Mouse (Mus musculus): ENCODE results near the gene Pced1a. TPM values are rescaled to one million over a fixed set of nuclear protein-coding genes. Genes with fewer than 3 reads are reported as not detected.
"Not testable (repeated sequence)": the region's sequence is repeated elsewhere in the genome, so short reads cannot be mapped to it uniquely, and the experiment has no call there.

The Pced1a gene
- total RNA-seq, 1 experiment from 2014 or later = 12.5 TPM

DNA sequence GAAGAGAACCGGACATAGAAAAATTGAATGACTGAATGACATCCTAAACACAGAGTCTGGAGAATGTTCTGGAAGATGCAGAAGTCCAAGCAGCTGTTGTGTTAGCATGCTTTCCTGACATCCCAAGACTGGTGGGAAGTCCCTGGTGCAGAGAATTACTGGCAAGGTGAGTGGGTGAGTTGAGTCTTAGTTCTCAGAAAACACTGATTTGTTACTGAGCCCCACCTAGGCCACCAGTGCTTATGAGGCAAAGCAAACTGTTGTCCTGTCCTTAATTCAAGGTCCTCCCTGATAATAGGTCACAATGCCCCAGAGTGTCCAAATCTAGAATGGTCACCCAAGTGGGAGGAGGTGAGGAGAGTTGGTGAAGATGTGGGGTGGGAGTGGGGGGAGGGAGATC lies 19.6 kb downstream of the Pced1a start, which contains the start of the genes Gm28372 and 1700020A23Rik:
TSS of gene Gm28372 (plus strand) at position 301 of the 400 bp plus-strand sequence.
TSS of gene 1700020A23Rik (plus strand) at position 321 of the 400 bp plus-strand sequence.
- no peak for ATAC-seq (replicated peaks in 1 of 2; ENCODE audit: insufficient read depth in 1 of 2, low FRiP score in 2 of 2, low TSS enrichment in 1 of 2, low read depth in 1 of 2, poor library complexity in 2 of 2, severe bottlenecking in 2 of 2)

DNA sequence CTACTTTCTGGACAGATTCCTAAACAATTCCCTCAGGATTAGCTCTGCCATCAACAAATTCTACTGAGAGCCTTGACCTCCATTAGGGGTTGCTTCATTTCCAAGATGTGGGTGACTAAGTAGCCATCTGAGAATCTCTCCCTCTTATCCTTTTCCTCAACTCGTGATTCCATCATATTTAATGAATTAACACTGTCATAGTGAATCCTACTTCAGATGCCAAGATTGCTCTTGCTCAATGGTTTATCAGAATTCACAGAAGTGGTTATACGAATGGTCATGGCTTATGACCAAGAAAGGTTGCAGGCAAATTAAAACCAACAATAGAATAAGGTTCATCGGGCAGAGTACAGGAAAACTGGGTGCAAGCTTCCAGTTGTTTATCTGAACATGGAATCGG lies 22.6 kb downstream of the Pced1a start:
- no peak for ATAC-seq (replicated peaks in 1 of 2; ENCODE audit: insufficient read depth in 1 of 2, low FRiP score in 2 of 2, low TSS enrichment in 1 of 2, low read depth in 1 of 2, poor library complexity in 2 of 2, severe bottlenecking in 2 of 2)

DNA sequence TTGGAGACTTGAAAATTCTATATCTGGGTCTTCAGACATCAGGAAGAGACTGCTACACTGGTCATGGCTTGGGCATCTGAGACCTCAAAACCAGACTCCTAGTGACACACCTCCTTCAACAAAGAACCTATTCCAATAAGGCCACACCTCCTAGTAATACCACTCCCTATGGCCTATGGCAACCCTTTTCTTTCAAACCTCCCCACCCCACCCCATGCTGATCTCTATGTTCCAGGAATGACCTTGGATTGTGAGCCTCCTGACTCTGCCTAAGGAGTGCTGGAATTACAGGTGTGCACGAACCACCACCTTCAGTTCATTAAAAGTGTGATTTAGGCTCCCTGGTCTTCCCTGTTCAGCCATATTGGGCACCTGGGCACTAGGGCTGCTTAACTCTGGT lies 24.5 kb downstream of the Pced1a start:
- ATAC-seq (replicated peaks in 1 of 2; ENCODE audit: insufficient read depth in 1 of 2, low FRiP score in 2 of 2, low TSS enrichment in 1 of 2, low read depth in 1 of 2, poor library complexity in 2 of 2, severe bottlenecking in 2 of 2) = no peak

DNA sequence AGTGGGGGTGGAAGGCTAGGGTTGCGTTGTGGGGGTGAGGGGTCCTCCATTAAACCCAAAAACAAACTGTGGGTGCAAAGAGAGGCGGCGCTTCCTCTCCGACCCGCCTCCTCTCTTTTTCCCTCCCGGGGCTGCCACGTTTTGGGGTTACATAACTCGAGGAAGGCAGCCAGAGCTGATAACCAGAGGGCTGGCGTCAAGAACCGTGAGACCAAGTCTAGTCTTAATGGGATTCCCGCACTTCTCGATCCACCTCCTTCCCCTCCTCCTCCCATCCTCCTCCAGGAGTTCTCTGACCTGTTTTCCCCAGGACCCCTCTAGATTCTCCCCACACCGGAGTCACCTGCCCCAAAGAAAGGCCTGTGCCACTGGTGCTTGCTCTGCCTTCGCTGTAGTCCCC lies 26.4 kb downstream of the Pced1a start:
- 0 out of 4 replicates have a peak, but pooled peaks have one; percentile 23 to 47 for ATAC-seq (replicated peaks in 1 of 2; ENCODE audit: insufficient read depth in 1 of 2, low FRiP score in 2 of 2, low TSS enrichment in 1 of 2, low read depth in 1 of 2, poor library complexity in 2 of 2, severe bottlenecking in 2 of 2)

DNA sequence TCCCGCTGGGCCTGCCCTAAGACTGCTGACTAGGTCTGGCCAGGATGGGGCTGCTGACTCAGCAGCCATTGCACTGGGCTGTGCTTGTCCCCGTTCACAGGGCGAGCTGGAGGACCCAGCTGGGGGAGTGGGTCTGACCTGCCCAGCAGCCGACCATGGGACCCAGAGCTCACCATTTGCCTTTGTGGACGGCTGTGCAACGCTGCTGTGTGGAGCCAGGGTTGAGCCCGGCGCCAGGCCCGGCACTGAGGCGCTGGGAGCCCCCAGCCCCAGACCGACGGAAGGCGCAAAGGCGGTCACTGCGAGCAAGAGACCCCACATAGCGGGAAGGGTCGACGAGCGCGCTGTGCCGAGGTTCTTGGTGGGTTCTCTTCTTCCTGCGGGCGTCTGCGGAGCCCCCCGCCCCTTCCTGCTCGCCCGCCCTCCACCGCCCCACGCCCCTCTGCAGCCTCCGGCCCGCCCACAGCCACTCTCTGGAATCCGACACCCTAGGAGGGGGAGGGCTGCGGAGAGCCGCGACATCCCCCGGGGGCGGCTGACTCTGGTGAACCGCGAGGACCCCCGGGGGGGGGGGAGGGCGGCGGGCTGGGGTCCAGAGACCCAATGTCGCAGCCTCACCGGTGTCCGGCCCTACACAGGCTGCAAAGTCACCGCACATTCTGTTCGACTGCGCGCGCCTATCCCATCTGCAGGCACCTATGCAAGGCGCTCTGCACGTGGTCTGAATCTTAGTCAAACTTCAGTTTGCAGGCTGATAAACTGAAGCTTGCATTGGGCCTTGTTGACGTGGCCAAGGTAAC lies 27.1 kb downstream of the Pced1a start, which contains the start of gene Cpxm1:
TSS of gene Cpxm1 (minus strand) at position 389 of the 800 bp plus-strand sequence.
- peak; percentile 35 to 42; a peak in 1 of 4 replicates for ATAC-seq (replicated peaks in 1 of 2; ENCODE audit: insufficient read depth in 1 of 2, low FRiP score in 2 of 2, low TSS enrichment in 1 of 2, low read depth in 1 of 2, poor library complexity in 2 of 2, severe bottlenecking in 2 of 2)

DNA sequence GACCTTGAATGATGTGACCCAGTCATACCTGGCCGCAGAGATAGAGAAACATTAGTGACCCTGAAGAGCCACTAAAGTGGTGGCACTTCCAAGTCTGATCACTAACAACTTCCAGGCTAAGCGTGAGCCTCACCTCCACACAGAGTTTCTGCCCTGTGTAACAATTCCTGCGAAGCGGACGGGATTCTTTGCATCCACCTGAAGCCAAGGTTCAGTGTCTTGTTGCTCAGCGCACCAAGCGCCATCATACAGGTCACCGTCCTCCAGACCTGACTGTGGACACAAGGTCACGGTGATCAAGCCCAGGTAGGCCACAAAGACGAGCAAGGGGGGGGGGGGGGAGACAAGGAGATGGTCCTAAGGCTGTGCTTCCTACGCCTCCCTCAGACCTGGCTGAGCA lies 28.8 kb downstream of the Pced1a start:
- no peak for ATAC-seq (replicated peaks in 1 of 2; ENCODE audit: insufficient read depth in 1 of 2, low FRiP score in 2 of 2, low TSS enrichment in 1 of 2, low read depth in 1 of 2, poor library complexity in 2 of 2, severe bottlenecking in 2 of 2)

DNA sequence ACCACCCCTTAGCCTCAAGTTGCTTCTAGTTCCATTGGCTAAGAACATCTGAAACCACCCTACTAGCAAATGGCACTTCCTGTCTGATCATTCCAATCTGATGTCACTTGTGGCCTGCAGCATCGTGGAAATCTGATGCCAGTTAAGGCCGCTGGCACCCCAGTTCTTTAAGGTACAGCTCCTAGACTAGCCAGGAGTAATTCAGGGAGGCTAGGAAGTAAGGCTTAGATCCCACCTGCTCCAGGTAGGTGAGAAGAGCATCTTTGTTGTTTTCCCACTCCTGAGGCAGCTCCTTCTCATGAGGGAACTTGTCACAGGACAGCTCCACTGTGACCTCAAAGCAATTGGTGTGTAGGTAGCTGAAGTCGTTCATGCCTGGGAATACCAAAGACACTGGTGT lies 31.7 kb downstream of the Pced1a start:
- no peak for ATAC-seq (replicated peaks in 1 of 2; ENCODE audit: insufficient read depth in 1 of 2, low FRiP score in 2 of 2, low TSS enrichment in 1 of 2, low read depth in 1 of 2, poor library complexity in 2 of 2, severe bottlenecking in 2 of 2)

DNA sequence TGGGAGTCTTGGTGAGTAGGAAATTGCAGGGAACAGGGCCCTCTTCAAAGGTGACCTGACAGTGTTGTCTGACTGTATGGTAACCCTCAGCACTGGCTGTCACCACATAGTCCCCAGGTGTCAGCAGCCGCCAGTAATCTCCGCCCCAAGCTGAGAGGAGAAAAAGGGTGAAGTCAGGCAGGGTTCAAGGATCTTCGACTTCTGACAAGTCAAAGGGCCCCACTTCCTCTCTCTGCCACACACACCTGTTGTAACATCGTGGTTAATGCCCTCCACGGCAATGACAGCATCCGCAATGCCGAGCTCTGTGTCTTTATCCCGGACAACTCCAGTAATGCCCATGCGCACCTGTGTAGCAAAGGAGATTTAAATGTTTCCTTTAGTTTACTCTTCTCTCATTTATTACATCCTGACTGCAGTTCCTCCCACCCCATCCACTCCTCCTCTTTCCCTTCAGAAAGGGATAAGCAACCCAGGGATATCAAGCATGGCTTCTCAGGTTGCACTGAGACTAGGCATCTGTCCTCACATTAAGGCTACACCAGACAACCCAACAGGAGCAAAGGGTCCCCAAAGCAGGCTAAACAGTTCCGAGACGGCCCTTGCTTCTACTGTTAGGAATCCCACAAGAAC lies 33.4 kb downstream of the Pced1a start:
- no peak for ATAC-seq (replicated peaks in 1 of 2; ENCODE audit: insufficient read depth in 1 of 2, low FRiP score in 2 of 2, low TSS enrichment in 1 of 2, low read depth in 1 of 2, poor library complexity in 2 of 2, severe bottlenecking in 2 of 2)

DNA sequence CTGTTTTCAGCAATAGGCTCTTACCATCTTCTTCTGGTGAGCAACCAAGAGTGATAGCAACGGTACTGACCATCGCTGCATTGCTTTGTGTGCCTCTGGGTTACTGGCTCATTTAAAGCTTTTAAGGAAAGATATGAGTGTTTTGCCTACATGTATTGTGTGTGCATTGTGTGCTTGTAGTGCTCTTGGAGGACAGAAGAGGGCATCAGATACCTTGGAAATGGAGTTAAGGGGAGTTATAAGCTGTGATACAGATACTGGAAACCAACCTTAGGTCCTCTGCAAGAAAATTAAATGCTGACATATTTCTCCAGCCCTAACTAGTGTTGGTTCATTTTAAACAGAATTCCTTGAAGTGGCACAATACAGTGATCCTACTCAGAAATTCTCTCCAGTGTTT lies 35.7 kb downstream of the Pced1a start:
- ATAC-seq (replicated peaks in 1 of 2; ENCODE audit: insufficient read depth in 1 of 2, low FRiP score in 2 of 2, low TSS enrichment in 1 of 2, low read depth in 1 of 2, poor library complexity in 2 of 2, severe bottlenecking in 2 of 2) = 0 out of 4 replicates have a peak, but pooled peaks of 1 of the 2 experiments have one; percentile 25

DNA sequence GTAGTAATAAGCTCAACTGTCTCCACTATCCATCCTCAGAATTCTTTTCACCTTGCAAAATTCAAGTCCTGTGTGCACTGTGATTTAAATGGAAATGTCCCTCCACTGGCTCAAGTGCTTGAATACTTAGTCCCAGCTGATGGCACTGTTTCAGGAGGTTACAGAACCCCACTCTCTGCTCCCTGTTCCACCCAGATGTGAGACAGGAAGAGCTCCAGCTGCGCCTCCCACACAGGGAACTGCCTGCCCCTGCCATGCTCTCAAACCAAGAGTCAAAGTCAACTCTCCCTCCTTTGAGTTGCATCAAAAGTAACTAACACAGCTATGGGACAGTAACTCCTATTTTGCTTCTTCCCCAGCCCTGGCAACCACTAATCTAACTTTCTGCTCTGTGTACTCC lies 38.3 kb downstream of the Pced1a start:
- no peak for ATAC-seq (replicated peaks in 1 of 2; ENCODE audit: insufficient read depth in 1 of 2, low FRiP score in 2 of 2, low TSS enrichment in 1 of 2, low read depth in 1 of 2, poor library complexity in 2 of 2, severe bottlenecking in 2 of 2)

DNA sequence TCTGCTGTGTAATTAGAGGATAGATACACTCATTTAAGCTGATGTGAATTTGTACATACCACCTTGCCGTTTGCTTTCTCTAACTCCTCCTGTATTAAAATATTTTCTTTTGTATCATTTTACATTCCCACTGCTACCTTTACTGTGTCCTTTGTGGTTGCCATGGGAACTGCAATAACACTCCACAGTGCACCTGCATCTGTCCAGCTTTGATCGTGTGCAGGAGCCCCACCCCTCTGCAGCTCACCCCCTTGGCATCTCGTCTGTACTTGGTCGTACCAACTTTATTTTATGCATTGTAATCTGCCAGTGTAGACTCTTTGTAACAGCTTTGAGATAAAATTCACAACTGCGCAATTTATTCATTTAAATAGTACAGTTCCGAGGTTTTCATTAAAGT lies 40.6 kb downstream of the Pced1a start:
- ATAC-seq (replicated peaks in 1 of 2; ENCODE audit: insufficient read depth in 1 of 2, low FRiP score in 2 of 2, low TSS enrichment in 1 of 2, low read depth in 1 of 2, poor library complexity in 2 of 2, severe bottlenecking in 2 of 2) = no peak

DNA sequence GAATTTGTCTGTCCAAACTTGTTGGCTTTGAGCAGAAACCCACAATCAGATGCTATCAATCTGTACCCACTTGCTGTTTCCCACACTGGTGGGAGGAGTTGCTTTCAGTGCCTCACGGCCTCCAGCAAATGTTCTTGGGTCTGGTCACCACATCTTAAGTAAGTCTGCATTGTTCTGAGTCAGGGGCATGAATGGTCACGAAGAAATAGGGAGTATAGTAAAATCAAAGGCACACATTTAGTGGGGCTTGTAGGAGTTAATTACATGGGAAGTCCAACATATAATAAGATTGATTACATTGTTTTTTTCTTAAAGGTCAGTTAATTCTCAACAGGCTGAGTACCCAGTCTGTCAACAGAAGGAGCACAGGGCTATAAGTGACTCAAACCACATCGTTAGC lies 41.3 kb downstream of the Pced1a start:
- no peak for ATAC-seq (replicated peaks in 1 of 2; ENCODE audit: insufficient read depth in 1 of 2, low FRiP score in 2 of 2, low TSS enrichment in 1 of 2, low read depth in 1 of 2, poor library complexity in 2 of 2, severe bottlenecking in 2 of 2)

DNA sequence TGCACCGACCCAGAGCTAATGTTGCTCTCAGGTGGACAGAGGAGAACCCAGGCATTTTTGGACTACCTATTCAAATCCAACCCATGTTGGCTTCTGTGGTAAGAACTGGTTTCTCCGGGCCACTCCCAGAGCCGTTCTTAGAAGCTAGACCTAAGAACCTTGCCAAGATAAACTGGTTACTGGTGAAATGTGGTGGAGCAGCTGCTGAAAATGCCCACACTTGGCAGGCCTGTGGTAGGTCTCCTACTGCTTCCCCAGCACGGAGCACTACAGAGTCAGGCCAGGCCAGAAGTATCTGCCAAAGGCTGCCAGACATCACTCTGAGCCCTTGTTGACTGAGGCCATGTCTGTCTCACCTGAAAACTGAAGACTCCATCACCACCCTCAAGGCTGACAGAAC lies 49.5 kb downstream of the Pced1a start:
- no peak for ATAC-seq (replicated peaks in 1 of 2; ENCODE audit: insufficient read depth in 1 of 2, low FRiP score in 2 of 2, low TSS enrichment in 1 of 2, low read depth in 1 of 2, poor library complexity in 2 of 2, severe bottlenecking in 2 of 2)

DNA sequence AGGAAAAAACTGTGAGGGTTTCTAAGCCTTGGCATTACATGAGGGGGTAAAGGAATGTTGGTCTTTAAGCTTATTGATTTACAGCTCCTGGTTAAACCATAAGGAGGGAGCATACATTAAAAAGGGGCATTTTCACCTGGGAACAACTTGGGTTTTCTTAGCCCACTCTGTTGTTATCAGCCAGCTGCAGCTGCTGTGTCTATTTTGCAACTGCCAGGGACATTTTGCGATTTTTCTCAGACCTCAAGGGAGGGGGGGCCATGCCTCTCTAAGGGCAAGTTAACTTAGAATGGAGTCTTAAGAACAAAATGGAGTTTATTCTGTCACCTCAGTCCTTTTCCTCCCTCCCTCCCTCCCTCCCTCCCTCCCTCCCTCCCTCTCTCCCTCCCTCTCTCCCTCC lies 51.5 kb downstream of the Pced1a start:
- not testable (repeated sequence) for ATAC-seq (replicated peaks in 1 of 2; ENCODE audit: insufficient read depth in 1 of 2, low FRiP score in 2 of 2, low TSS enrichment in 1 of 2, low read depth in 1 of 2, poor library complexity in 2 of 2, severe bottlenecking in 2 of 2)

DNA sequence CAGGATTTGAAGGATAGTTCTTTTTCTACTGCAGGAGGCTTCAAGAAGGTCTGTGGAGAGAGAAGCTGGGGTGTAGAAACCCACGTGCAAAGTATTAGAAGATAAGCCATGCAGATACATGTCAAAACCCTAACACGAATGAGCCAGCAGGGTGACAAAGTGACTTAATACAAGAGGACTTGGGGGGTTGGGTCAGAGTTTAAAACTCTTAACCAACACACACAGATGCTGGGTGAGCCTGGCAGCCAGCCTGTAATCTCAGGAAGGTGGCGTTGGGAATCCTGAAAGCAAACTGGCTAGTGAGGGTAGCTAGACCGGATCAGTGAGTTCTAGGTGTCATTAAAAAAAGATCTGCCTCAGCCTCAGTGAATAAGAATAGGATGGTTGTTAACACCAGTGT lies 57.1 kb downstream of the Pced1a start:
- no peak for ATAC-seq (replicated peaks in 1 of 2; ENCODE audit: insufficient read depth in 1 of 2, low FRiP score in 2 of 2, low TSS enrichment in 1 of 2, low read depth in 1 of 2, poor library complexity in 2 of 2, severe bottlenecking in 2 of 2)

Measured in hematopoietic stem cell, adult 5-6 weeks (primary cell).